Mouse (Mus musculus): Measurements from ENCODE around the gene Gm20388. TPM values are rescaled to one million over a fixed set of nuclear protein-coding genes. Genes with fewer than 3 reads are reported as not detected.
A peak's percentile ranks its signal among the peaks of the same experiment; 100 is the strongest.

The Gm20388 gene
- polyA plus RNA-seq, 1 experiment, result 28.1 TPM

GRCm38 (mm10) chr8:123826758-123827157 lies 3916.1 kb downstream of the Gm20388 start:
- no peak overlapping the region for H3K9ac ChIP-seq (ENCODE audit: low read depth, poor library complexity, severe bottlenecking)
- no peak overlapping the region for H3K27ac ChIP-seq (ENCODE audit: insufficient read depth, low read length)
- no peak overlapping the region for H3K4me3 ChIP-seq (ENCODE audit: low read depth, low read length)
- peaks cover 17% of the 10 kb centered on the region for H3K36me3 ChIP-seq (ENCODE audit: control insufficient read depth, insufficient read depth, low read length, poor library complexity, severe bottlenecking)
- no peaks in the 10 kb centered on the region for H3K4me1 ChIP-seq (ENCODE audit: control insufficient read depth, insufficient read depth, low read length)
- TF ChIP-seq POLR2A (IDR thresholded peaks at IDR 0.05; ENCODE audit: insufficient read depth, low read length) (no peak), EP300 (IDR thresholded peaks at IDR 0.05; ENCODE audit: insufficient read depth, low read depth, low read length) (no peak), CTCF (IDR thresholded peaks at IDR 0.05; ENCODE audit: low read depth, low read length) (no peak)
- H3K9me3 ChIP-seq (replicated peaks; ENCODE audit: control insufficient read depth, insufficient read depth, low read length, poor library complexity, severe bottlenecking), result no peaks in the 10 kb centered on the region; the same call in 1 of the 2 replicates
- no peaks in the 10 kb centered on the region for H3K27me3 ChIP-seq (ENCODE audit: control insufficient read depth, insufficient read depth, low read length, poor library complexity, severe bottlenecking)

GRCm38 (mm10) chr8:123827523-123827922 lies 3916.9 kb downstream of the Gm20388 start:
- no peaks in the 10 kb centered on the region for H3K4me1 ChIP-seq (ENCODE audit: control insufficient read depth, insufficient read depth, low read length)
- TF ChIP-seq EP300 (IDR thresholded peaks at IDR 0.05; ENCODE audit: insufficient read depth, low read depth, low read length) (no peak), POLR2A (IDR thresholded peaks at IDR 0.05; ENCODE audit: insufficient read depth, low read length) (no peak), CTCF (IDR thresholded peaks at IDR 0.05; ENCODE audit: low read depth, low read length) (no peak)
- no peaks in the 10 kb centered on the region; the same call in 1 of the 2 replicates for H3K9me3 ChIP-seq (replicated peaks; ENCODE audit: control insufficient read depth, insufficient read depth, low read length, poor library complexity, severe bottlenecking)
- H3K36me3 ChIP-seq (ENCODE audit: control insufficient read depth, insufficient read depth, low read length, poor library complexity, severe bottlenecking), result peaks cover 18% of the 10 kb centered on the region
- H3K9ac ChIP-seq (ENCODE audit: low read depth, poor library complexity, severe bottlenecking), result no peak overlapping the region
- no peak overlapping the region for H3K27ac ChIP-seq (ENCODE audit: insufficient read depth, low read length)
- H3K27me3 ChIP-seq (ENCODE audit: control insufficient read depth, insufficient read depth, low read length, poor library complexity, severe bottlenecking), result no peaks in the 10 kb centered on the region
- H3K4me3 ChIP-seq (ENCODE audit: low read depth, low read length), result no peak overlapping the region

GRCm38 (mm10) chr8:123832757-123833156 lies 3922.1 kb downstream of the Gm20388 start:
- peaks cover 30% of the 10 kb centered on the region for H3K36me3 ChIP-seq (ENCODE audit: control insufficient read depth, insufficient read depth, low read length, poor library complexity, severe bottlenecking)
- TF ChIP-seq CTCF (IDR thresholded peaks at IDR 0.05; ENCODE audit: low read depth, low read length) (peak; percentile 67), POLR2A (IDR thresholded peaks at IDR 0.05; ENCODE audit: insufficient read depth, low read length) (no peak)
- no peaks in the 10 kb centered on the region for H3K27me3 ChIP-seq (ENCODE audit: control insufficient read depth, insufficient read depth, low read length, poor library complexity, severe bottlenecking)
- no peak overlapping the region for H3K27ac ChIP-seq (ENCODE audit: insufficient read depth, low read length)
- no peak overlapping the region for H3K4me3 ChIP-seq (ENCODE audit: low read depth, low read length)
- no peak overlapping the region for H3K9ac ChIP-seq (ENCODE audit: low read depth, poor library complexity, severe bottlenecking)
- H3K9me3 ChIP-seq (replicated peaks; ENCODE audit: control insufficient read depth, insufficient read depth, low read length, poor library complexity, severe bottlenecking), result no peaks in the 10 kb centered on the region
- no peaks in the 10 kb centered on the region for H3K4me1 ChIP-seq (ENCODE audit: control insufficient read depth, insufficient read depth, low read length)

GRCm38 (mm10) chr8:123835451-123835850 lies 3924.8 kb downstream of the Gm20388 start:
- TF ChIP-seq POLR2A (IDR thresholded peaks at IDR 0.05; ENCODE audit: insufficient read depth, low read length) (no peak), CTCF (IDR thresholded peaks at IDR 0.05; ENCODE audit: low read depth, low read length) (peak; percentile 78)
- H3K9ac ChIP-seq (ENCODE audit: low read depth, poor library complexity, severe bottlenecking), result no peak overlapping the region
- no peaks in the 10 kb centered on the region for H3K27me3 ChIP-seq (ENCODE audit: control insufficient read depth, insufficient read depth, low read length, poor library complexity, severe bottlenecking)
- H3K4me1 ChIP-seq (ENCODE audit: control insufficient read depth, insufficient read depth, low read length), result no peaks in the 10 kb centered on the region
- no peak overlapping the region for H3K4me3 ChIP-seq (ENCODE audit: low read depth, low read length)
- H3K27ac ChIP-seq (ENCODE audit: insufficient read depth, low read length), result no peak overlapping the region
- H3K36me3 ChIP-seq (ENCODE audit: control insufficient read depth, insufficient read depth, low read length, poor library complexity, severe bottlenecking), result peaks cover 18% of the 10 kb centered on the region
- no peaks in the 10 kb centered on the region for H3K9me3 ChIP-seq (replicated peaks; ENCODE audit: control insufficient read depth, insufficient read depth, low read length, poor library complexity, severe bottlenecking)

- no peaks in the 10 kb centered on the region for H3K9me3 ChIP-seq (replicated peaks; ENCODE audit: control insufficient read depth, insufficient read depth, low read length, poor library complexity, severe bottlenecking)
- H3K27me3 ChIP-seq (ENCODE audit: control insufficient read depth, insufficient read depth, low read length, poor library complexity, severe bottlenecking), result no peaks in the 10 kb centered on the region
- TF ChIP-seq POLR2A (IDR thresholded peaks at IDR 0.05; ENCODE audit: insufficient read depth, low read length) (no peak), EP300 (IDR thresholded peaks at IDR 0.05; ENCODE audit: insufficient read depth, low read depth, low read length) (no peak), CTCF (IDR thresholded peaks at IDR 0.05; ENCODE audit: low read depth, low read length) (no peak)
- no peak overlapping the region for H3K4me3 ChIP-seq (ENCODE audit: low read depth, low read length)
- H3K36me3 ChIP-seq (ENCODE audit: control insufficient read depth, insufficient read depth, low read length, poor library complexity, severe bottlenecking), result peaks cover 17% of the 10 kb centered on the region
- H3K9ac ChIP-seq (ENCODE audit: low read depth, poor library complexity, severe bottlenecking), result no peak overlapping the region
- no peaks in the 10 kb centered on the region for H3K4me1 ChIP-seq (ENCODE audit: control insufficient read depth, insufficient read depth, low read length)
- no peak overlapping the region for H3K27ac ChIP-seq (ENCODE audit: insufficient read depth, low read length)
Measured at GRCm38 (mm10) chr8:123836354-123836753, 3925.7 kb downstream of the Gm20388 start.

GRCm38 (mm10) chr8:123838496-123838895 lies 3927.9 kb downstream of the Gm20388 start:
- no peak overlapping the region for H3K4me3 ChIP-seq (ENCODE audit: low read depth, low read length)
- no peaks in the 10 kb centered on the region for H3K4me1 ChIP-seq (ENCODE audit: control insufficient read depth, insufficient read depth, low read length)
- H3K27ac ChIP-seq (ENCODE audit: insufficient read depth, low read length), result no peak overlapping the region
- peaks cover 7% of the 10 kb centered on the region for H3K36me3 ChIP-seq (ENCODE audit: control insufficient read depth, insufficient read depth, low read length, poor library complexity, severe bottlenecking)
- H3K27me3 ChIP-seq (ENCODE audit: control insufficient read depth, insufficient read depth, low read length, poor library complexity, severe bottlenecking), result no peaks in the 10 kb centered on the region
- no peaks in the 10 kb centered on the region for H3K9me3 ChIP-seq (replicated peaks; ENCODE audit: control insufficient read depth, insufficient read depth, low read length, poor library complexity, severe bottlenecking)
- no peak overlapping the region for H3K9ac ChIP-seq (ENCODE audit: low read depth, poor library complexity, severe bottlenecking)
- TF ChIP-seq POLR2A (IDR thresholded peaks at IDR 0.05; ENCODE audit: insufficient read depth, low read length) (no peak), CTCF (IDR thresholded peaks at IDR 0.05; ENCODE audit: low read depth, low read length) (no peak)

Data from ES-Bruce4 (cell line).